Mouse (Mus musculus) small intestine, adult 2 months (tissue): ENCODE data around the gene Odf3l1. TPM values are rescaled to one million over a fixed set of nuclear protein-coding genes. Genes with fewer than 3 reads are reported as not detected.

ENCODE experiments used
- H3K27ac ChIP-seq: fragments of 200-500 bp; 2 replicates; pipeline ENCODE4 v1.5.1; 2012; ENCODE audit warnings: low read depth, low read length, control low read depth, inconsistent platforms; ENCODE audit not compliant: insufficient read depth
- H3K27me3 ChIP-seq: fragments of 200-500 bp; 2 replicates; pipeline ENCODE4 v1.6.1; 2012; ENCODE audit warnings: mild to moderate bottlenecking, moderate library complexity, low read length, inconsistent platforms; ENCODE audit not compliant: control insufficient read depth, insufficient read depth
- H3K36me3 ChIP-seq: fragments of 200-500 bp; 2 replicates; pipeline ENCODE4 v1.6.1; 2012; ENCODE audit warnings: mild to moderate bottlenecking, low read length, control low read depth, inconsistent platforms; ENCODE audit not compliant: control insufficient read depth, insufficient read depth
- H3K4me1 ChIP-seq: fragments of 200-500 bp; 2 replicates; pipeline ENCODE4 v1.6.1; 2012; ENCODE audit warnings: low read length, inconsistent platforms, mixed read lengths; ENCODE audit not compliant: control insufficient read depth, insufficient read depth, insufficient read length
- H3K4me3 ChIP-seq: fragments of 200-500 bp; 2 replicates; pipeline ENCODE4 v1.5.1; 2012; ENCODE audit warnings: low read depth, mild to moderate bottlenecking, control low read depth, inconsistent platforms, low read length, moderate library complexity
- CTCF ChIP-seq: fragments of 200-500 bp; IDR thresholded peaks from 2 replicates; pipeline ENCODE4 v1.5.1; 2012; ENCODE audit warnings: low read depth, mild to moderate bottlenecking, control low read depth, inconsistent platforms, low read length, moderate library complexity, mixed read lengths; ENCODE audit not compliant: insufficient replicate concordance, insufficient read length; ENCODE audit errors: extremely low read depth
- POLR2A ChIP-seq: fragments of 200-500 bp; IDR thresholded peaks from 2 replicates; pipeline ENCODE4 v1.6.1; 2012; ENCODE audit warnings: low read depth, mild to moderate bottlenecking, control low read depth, inconsistent platforms, low read length, moderate library complexity
- WGBS: fragments of 180-500 bp; shearing (Covaris S2); methylation state at CpG from one replicate; pipeline ENCODE4 v1.1.7; 2018; 5-methylcytosine and 5-hydroxymethylcytosine counted together
- polyA plus RNA-seq: library from polyadenylated mRNA; depleted of rRNA; stranded (reverse); fragments of >200 nt; gene quantifications from 2 replicates; pipeline ENCODE4 v1.2.3, GENCODE M21; 2012

Gene Odf3l1
- polyA plus RNA-seq, 1 experiment, result 2.3 TPM

DNA sequence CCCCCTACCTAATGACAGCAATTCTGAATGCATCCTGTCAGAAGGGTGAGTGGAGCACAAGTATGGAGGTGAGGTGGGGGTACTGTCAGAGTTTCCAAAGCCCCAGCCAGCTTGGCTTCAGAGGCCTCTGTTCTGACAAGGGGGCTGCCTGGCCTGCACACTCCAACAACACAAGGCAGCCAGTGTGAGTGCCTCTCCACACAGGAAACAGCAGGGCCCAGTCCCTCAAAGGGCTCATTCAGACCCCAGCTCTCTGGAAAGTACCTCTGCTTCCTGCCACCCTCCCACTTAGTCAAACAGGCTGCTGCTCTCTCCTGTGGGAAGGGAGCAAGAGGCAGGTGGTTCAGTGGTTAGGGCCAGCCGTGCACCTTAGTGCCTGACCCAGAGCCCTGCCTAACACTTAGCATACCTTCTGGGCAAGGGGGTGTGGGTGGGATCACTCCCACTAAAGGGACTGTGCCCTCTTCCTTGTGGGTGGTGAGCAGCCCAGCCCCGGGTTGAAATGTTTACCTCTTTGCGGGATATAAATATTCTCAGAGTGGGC is 17.1 kb upstream of the Odf3l1 start:
- H3K27ac ChIP-seq, result no peak overlapping the region
- WGBS, result 61% methylated on average over 3 of the region's 3 CpGs
- H3K4me3 ChIP-seq, result no peak overlapping the region
- H3K4me1 ChIP-seq, result peaks cover 5% of the 10 kb centered on the region
- TF ChIP-seq CTCF (no peak), POLR2A (no peak)
- H3K27me3 ChIP-seq, result no peaks in the 10 kb centered on the region
- no peaks in the 10 kb centered on the region for H3K36me3 ChIP-seq

DNA sequence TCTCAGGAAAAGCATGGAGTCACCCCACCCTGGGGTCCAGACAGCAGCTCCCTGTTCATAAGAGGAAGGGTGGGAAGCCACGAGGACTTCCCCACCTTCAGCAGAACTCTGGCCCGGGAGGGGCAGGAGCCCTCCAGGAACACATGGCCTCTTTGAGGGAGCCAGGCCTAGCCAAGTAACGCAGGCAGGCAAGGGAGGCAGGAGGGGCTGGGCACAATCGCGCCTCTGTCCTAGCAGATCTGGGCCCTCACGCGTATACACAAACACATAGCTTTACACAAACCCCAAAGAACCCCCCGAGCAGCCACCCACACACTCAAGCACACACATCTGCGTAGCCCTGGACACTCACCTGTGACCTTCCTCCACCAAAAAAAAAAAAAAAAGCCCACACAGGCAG is 16.3 kb upstream of the Odf3l1 start:
- H3K27ac ChIP-seq, result no peak overlapping the region
- no peaks in the 10 kb centered on the region for H3K27me3 ChIP-seq
- WGBS, result 52% methylated on average over 9 of the region's 9 CpGs
- H3K36me3 ChIP-seq, result no peaks in the 10 kb centered on the region
- H3K4me3 ChIP-seq, result no peak overlapping the region
- H3K4me1 ChIP-seq, result peaks cover 6% of the 10 kb centered on the region
- TF ChIP-seq CTCF, result no peak
- TF ChIP-seq POLR2A, result no peak

DNA sequence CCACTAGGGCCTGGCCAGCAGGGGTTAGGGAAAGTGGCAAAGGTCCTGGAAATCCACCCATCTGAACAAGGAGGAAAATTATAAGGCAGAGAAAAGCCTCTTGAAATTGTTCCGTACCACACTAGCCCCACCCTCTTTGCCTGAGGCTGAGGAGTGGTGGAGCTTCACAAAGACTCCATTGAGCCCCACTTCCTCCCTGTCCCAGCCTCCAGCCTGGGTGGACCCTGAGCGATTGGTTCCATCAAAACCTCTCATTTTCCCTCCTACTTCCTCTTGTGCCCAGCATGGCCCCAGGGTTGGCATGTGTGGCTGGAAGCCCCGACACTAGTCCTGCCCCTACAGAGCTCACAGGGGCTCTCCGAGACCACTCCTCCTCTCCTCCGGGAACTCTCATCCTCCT is 12.8 kb upstream of the Odf3l1 start:
- no peaks in the 10 kb centered on the region for H3K36me3 ChIP-seq
- H3K27ac ChIP-seq, result no peak overlapping the region
- peaks cover 4% of the 10 kb centered on the region; the same call in 1 of the 2 replicates for H3K4me1 ChIP-seq
- TF ChIP-seq CTCF (no peak), POLR2A (no peak)
- H3K27me3 ChIP-seq, result no peaks in the 10 kb centered on the region
- 67% methylated on average over 5 of the region's 5 CpGs for WGBS
- H3K4me3 ChIP-seq, result no peak overlapping the region

DNA sequence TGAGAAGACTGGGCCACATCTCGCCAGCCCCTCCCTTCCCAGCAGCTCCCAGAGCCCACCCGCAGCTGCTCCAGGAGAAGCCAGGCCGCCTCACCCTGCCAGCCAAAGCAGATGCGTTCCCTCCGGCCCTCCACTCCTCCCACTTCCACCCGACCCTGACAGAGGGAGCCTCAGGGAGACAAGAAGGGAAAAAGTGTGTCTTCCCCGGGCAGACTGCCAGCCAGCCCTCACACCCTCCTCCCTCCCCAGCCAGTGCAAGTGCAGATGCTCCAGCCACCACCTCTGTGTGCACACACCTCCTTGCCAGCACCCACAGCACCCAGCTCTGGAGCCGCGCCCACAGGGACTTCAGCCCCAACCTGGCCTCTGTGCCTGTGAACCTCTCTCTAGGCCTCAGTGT is 12.3 kb upstream of the Odf3l1 start:
- WGBS, result 35% methylated on average over 9 of the region's 9 CpGs

DNA sequence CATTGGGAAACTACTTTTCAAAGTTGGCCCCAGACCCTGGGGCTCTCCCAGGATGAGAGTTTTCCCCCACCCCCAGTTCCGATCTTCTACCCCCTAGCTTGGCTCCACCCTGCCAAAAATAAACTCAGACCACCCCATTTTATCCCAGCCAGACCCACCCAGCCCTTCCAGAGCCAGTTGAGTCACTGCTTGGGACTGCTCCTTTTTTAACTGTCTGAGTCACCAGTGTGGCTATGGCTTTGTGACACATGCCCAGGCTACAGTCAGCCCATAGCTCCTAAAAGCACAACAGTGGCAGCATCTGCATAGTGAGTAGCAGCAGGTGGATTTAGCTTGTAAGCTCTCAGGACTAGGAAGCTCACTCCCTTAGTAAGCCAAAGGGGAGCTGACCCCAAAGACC is 8.6 kb upstream of the Odf3l1 start:
- 58% methylated on average over 1 of the region's 1 CpGs for WGBS
- Histone ChIP-seq H3K27ac (no peak overlapping the region), H3K27me3 (no peaks in the 10 kb centered on the region), H3K36me3 (no peaks in the 10 kb centered on the region), H3K4me3 (no peak overlapping the region), H3K4me1 (peaks cover 8% of the 10 kb centered on the region)
- TF ChIP-seq CTCF, result no peak
- TF ChIP-seq POLR2A, result no peak

More for the DNA sequence above, 12.3 kb upstream of the Odf3l1 start:
- no peak for TF ChIP-seq CTCF
- TF ChIP-seq POLR2A, result no peak
- Histone ChIP-seq H3K27ac (no peak overlapping the region), H3K36me3 (no peaks in the 10 kb centered on the region), H3K4me3 (no peak overlapping the region), H3K27me3 (no peaks in the 10 kb centered on the region), H3K4me1 (peaks cover 4% of the 10 kb centered on the region; the same call in 1 of the 2 replicates)

DNA sequence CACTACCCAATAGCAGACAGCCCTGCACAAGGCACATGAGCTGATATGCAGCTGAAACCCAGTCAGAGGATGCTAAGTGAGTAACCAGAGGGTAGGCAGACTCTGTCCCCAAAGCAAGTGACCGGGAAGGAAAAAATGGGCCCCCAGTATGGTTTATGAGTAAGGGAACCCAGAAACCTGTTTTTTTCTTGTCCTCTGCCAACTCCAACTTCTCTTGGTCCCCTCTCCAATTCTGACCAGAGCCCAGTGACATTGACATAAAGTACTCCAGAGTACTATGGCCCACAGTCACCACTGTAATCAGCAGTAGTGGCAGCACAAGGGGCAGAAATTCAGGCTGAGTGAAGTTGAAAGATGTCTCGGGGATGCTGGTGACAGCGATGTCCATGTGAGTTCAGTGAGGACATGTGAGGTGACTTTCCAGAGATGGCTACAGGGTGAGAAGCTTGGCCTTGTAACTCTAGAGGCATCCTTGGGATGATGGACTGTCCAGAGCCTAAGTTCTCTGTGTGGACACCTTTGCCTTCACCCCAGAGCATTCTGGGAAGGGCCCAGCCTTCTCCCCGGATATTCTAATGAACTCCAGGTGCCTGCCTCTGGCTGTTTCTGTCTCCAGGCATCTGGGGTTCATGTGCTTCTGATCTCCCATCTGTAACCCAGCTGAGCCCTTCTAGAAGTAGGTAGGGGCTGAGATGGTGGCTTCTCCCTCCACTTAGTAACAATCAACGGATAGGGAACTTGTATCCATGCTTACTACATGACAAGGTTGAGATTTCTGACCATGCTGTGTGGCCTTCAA is 7.8 kb upstream of the Odf3l1 start:
- peaks cover 8% of the 10 kb centered on the region for H3K4me1 ChIP-seq
- no peaks in the 10 kb centered on the region for H3K36me3 ChIP-seq
- H3K27ac ChIP-seq, result no peak overlapping the region
- H3K4me3 ChIP-seq, result no peak overlapping the region
- TF ChIP-seq CTCF (no peak), POLR2A (no peak)
- no peaks in the 10 kb centered on the region for H3K27me3 ChIP-seq
- WGBS, result 72% methylated on average over 5 of the region's 5 CpGs

DNA sequence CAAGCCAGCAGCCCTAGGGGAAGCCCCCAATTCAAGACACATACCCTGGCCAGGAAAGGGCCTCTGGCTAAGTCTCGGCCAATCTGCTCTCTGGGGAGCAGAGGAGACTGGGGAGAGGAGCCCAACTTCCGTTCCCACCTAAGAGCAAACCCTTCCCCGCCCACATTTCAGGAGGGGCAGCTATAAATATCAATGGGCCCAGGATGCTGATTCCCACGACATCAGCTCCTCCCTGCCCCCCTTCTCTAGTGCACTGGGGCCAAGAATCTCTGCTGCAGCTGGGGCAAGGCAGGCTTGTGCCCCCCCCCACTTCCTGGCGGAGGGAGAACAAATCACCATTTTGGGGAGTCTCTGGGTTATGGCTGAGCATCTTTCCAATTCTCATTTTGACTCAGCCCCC is 6.7 kb upstream of the Odf3l1 start:
- H3K27ac ChIP-seq, result peak overlapping the region; percentile 25

More for the DNA sequence above, 6.7 kb upstream of the Odf3l1 start:
- Histone ChIP-seq H3K4me3 (no peak overlapping the region), H3K27me3 (no peaks in the 10 kb centered on the region), H3K36me3 (no peaks in the 10 kb centered on the region), H3K4me1 (peaks cover 5% of the 10 kb centered on the region; the same call in 1 of the 2 replicates)
- WGBS, result 31% methylated on average over 5 of the region's 5 CpGs
- no peak for TF ChIP-seq POLR2A
- no peak for TF ChIP-seq CTCF
